Mouse (Mus musculus) CD4-positive, CD25-positive, alpha-beta regulatory T cell, adult 4 months (primary cell): Measurements from ENCODE around the gene Fgd2. TPM values are rescaled to one million over a fixed set of nuclear protein-coding genes. Genes with fewer than 3 reads are reported as not detected.

Experiments
- ATAC-seq: one replicate; pipeline ENCODE4 v1.8.0; 2017
- polyA plus RNA-seq, 2 experiments: library from polyadenylated mRNA; unstranded; fragments of 100-300 nt; shearing (Covaris generic); gene quantifications; one replicate each; pipeline ENCODE4 v1.2.1; 2017

The Fgd2 gene
- polyA plus RNA-seq, 2 experiments from 2014 or later: 0.65 to 9.4 TPM

- ATAC-seq: no peak
Measured at GRCm38 (mm10) chr17:29399241-29399910, 38.7 kb downstream of the Fgd2 start.

- ATAC-seq: no peak
Measured at GRCm38 (mm10) chr17:29400044-29400443, 39.3 kb downstream of the Fgd2 start.

GRCm38 (mm10) chr17:29401741-29402268 is 41.1 kb downstream of the Fgd2 start:
- ATAC-seq: no peak

- ATAC-seq: no peak
Measured at GRCm38 (mm10) chr17:29403179-29403578, 42.5 kb downstream of the Fgd2 start.

- no peak for ATAC-seq
Measured at GRCm38 (mm10) chr17:29405501-29405900, 44.8 kb downstream of the Fgd2 start.

- no peak for ATAC-seq
Measured at GRCm38 (mm10) chr17:29406077-29406476, 45.4 kb downstream of the Fgd2 start.

- no peak for ATAC-seq
Measured at GRCm38 (mm10) chr17:29407405-29407804, 46.7 kb downstream of the Fgd2 start.

- ATAC-seq: no peak
Measured at GRCm38 (mm10) chr17:29408364-29408763, 47.6 kb downstream of the Fgd2 start.

- no peak for ATAC-seq
Measured at GRCm38 (mm10) chr17:29409800-29410343, 49.2 kb downstream of the Fgd2 start.

GRCm38 (mm10) chr17:29411821-29412425 is 51.2 kb downstream of the Fgd2 start:
- no peak for ATAC-seq

- ATAC-seq: no peak
Measured at GRCm38 (mm10) chr17:29414566-29414965, 53.9 kb downstream of the Fgd2 start.

- no peak for ATAC-seq
Measured at GRCm38 (mm10) chr17:29415761-29416662, 55.3 kb downstream of the Fgd2 start.

GRCm38 (mm10) chr17:29416757-29417156 is 56.0 kb downstream of the Fgd2 start:
- no peak for ATAC-seq

GRCm38 (mm10) chr17:29418758-29419380 is 58.2 kb downstream of the Fgd2 start:
- ATAC-seq: no peak

- ATAC-seq: no peak
Measured at GRCm38 (mm10) chr17:29419976-29420739, 59.4 kb downstream of the Fgd2 start.

- no peak for ATAC-seq
Measured at GRCm38 (mm10) chr17:29421319-29421718, 60.6 kb downstream of the Fgd2 start.

GRCm38 (mm10) chr17:29422337-29422736 is 61.6 kb downstream of the Fgd2 start:
- ATAC-seq: no peak

- ATAC-seq: no peak
Measured at GRCm38 (mm10) chr17:29422912-29423504, 62.3 kb downstream of the Fgd2 start.

GRCm38 (mm10) chr17:29423991-29424390 is 63.3 kb downstream of the Fgd2 start:
- no peak for ATAC-seq

GRCm38 (mm10) chr17:29425345-29425744 is 64.6 kb downstream of the Fgd2 start:
- no peak for ATAC-seq

- no peak for ATAC-seq
Measured at GRCm38 (mm10) chr17:29428213-29428612, 67.5 kb downstream of the Fgd2 start.
